ENCODE assay signal across 8 mouse cellular contexts in genomic region chr5:33657787-33658663, GRCm38 (mm10). TPM values are rescaled to one million over a fixed set of nuclear protein-coding genes. Genes with fewer than 3 reads are reported as not detected.
A peak's percentile ranks its signal among the peaks of the same experiment; 100 is the strongest.
DNase-seq lines count a peak whose midpoint lies in the region; ATAC-seq lines count a peak whose summit lies in the region.

TSS of gene Tacc3 (plus strand) at chr5:33658128.
TSS of gene Tmem129 (minus strand) at chr5:33658416.

- peak within 1 kb of the TSS; percentile 82 for H3K9ac ChIP-seq in intestine, embryonic 14.5 days (ENCODE audit: low read length)

- under 1% methylated on average over 60 of the region's 60 CpGs for WGBS in intestine, embryonic 14.5 days

- peak within 1 kb of the TSS; percentile 59 for H3K4me2 ChIP-seq in intestine, embryonic 14.5 days (ENCODE audit: low read length)

- intact Hi-C loops in left cerebral cortex, postnatal 14 days (cut with DNase I): no loop called here

- H3K27ac ChIP-seq in intestine, embryonic 14.5 days (ENCODE audit: low read depth): peak within 1 kb of the TSS; percentile 95

- no peaks in the 10 kb centered on the region for H3K27me3 ChIP-seq in intestine, embryonic 14.5 days (replicated peaks; ENCODE audit: control insufficient read depth, insufficient read depth, low read length)

- H3K36me3 ChIP-seq in intestine, embryonic 14.5 days (ENCODE audit: control insufficient read depth, insufficient read depth, low read length): peaks cover 45% of the 10 kb centered on the region

- H3K4me1 ChIP-seq in intestine, embryonic 14.5 days (replicated peaks; ENCODE audit: control insufficient read depth, insufficient read depth, low read length): peaks cover 25% of the 10 kb centered on the region

- H3K9me3 ChIP-seq in intestine, embryonic 14.5 days (ENCODE audit: control insufficient read depth, low read length): no peaks in the 10 kb centered on the region

- DNase-seq in adrenal gland, adult 18-20 months (ENCODE audit: low spot score in 2 of 2): peak; percentile 92 to 94
- DNase-seq in embryo, embryonic 11 days: peak; percentile 99
- peak; percentile 99 for DNase-seq in gastrocnemius, postnatal 25 days
- DNase-seq in intestine, embryonic 14.5 days (ENCODE audit: low spot score): peak; percentile 98
- peak; percentile 98 for DNase-seq in left cerebral cortex, postnatal 14 days (ENCODE audit: low spot score in 2 of 2)
- DNase-seq in mesoderm, embryonic 11.5 days (ENCODE audit: low read depth, low spot score): peak; percentile 98
- peak; percentile 99 for DNase-seq in right cerebral cortex, postnatal 36 days (ENCODE audit: low spot score in 2 of 2)
- DNase-seq in yolk sac, embryonic 10.5 days (ENCODE audit: low spot score): peak; percentile 99

- peak within 1 kb of the TSS; percentile 72 for H3K4me3 ChIP-seq in intestine, embryonic 14.5 days (ENCODE audit: low read depth, low read length)

- peak; percentile 98 for ATAC-seq in intestine, embryonic 14.5 days (replicated peaks; ENCODE audit: low FRiP score, low TSS enrichment, low read depth)

RNA-seq across cellular contexts. Expression of gene Tacc3, which starts in this region (rescaled TPM):
- 1 to 10 TPM; 2.9 to 3.1 TPM for total RNA-seq in adrenal gland, adult 18-20 months (2021)
- total RNA-seq in gastrocnemius, postnatal 25 days (2021): 1 to 10 TPM; 1.7 to 2.5 TPM
- 174 and 191 TPM in 2 replicates for polyA plus RNA-seq in intestine, embryonic 14.5 days (2014; fragmentation: Nextera tagmentation; extraction: Ambion mirVana)
- total RNA-seq in left cerebral cortex, postnatal 14 days (2021): 10 to 100 TPM in 1 of 2 experiments, 1 to 10 TPM in 1; 9.1 to 11.2 TPM

RNA-seq across cellular contexts. Expression of gene Tmem129, which starts in this region (rescaled TPM):
- 10 to 100 TPM; 25.7 to 28.9 TPM for total RNA-seq in adrenal gland, adult 18-20 months (2021)
- 1 to 10 TPM; 8.0 to 8.2 TPM for total RNA-seq in gastrocnemius, postnatal 25 days (2021)
- 39.3 and 42.4 TPM in 2 replicates for polyA plus RNA-seq in intestine, embryonic 14.5 days (2014; fragmentation: Nextera tagmentation; extraction: Ambion mirVana)
- total RNA-seq in left cerebral cortex, postnatal 14 days (2021): 10 to 100 TPM; 24.9 to 26.7 TPM

Comparison
In these comparisons a context has a peak if more than half of its experiments do, and no peak if none do; other contexts are left out.
1. Peak in every context shown above with its lines: DNase-seq, ATAC-seq, H3K4me3 ChIP-seq and H3K27ac ChIP-seq.